Mouse (Mus musculus) olfactory bulb, adult 2 months (tissue): ENCODE measurements around the gene Tnfsf10.

Source experiments
- CTCF ChIP-seq: fragments of 200-500 bp; IDR thresholded peaks from 2 replicates; pipeline ENCODE4 v1.5.1; 2012; ENCODE audit warnings: low read depth, mild to moderate bottlenecking, low read length, moderate library complexity; ENCODE audit not compliant: insufficient read depth
- POLR2A ChIP-seq: fragments of 200-500 bp; IDR thresholded peaks from 2 replicates; pipeline ENCODE4 v1.6.1; 2012; ENCODE audit warnings: mild to moderate bottlenecking, low read depth, low read length, moderate library complexity; ENCODE audit not compliant: insufficient read depth

DNA sequence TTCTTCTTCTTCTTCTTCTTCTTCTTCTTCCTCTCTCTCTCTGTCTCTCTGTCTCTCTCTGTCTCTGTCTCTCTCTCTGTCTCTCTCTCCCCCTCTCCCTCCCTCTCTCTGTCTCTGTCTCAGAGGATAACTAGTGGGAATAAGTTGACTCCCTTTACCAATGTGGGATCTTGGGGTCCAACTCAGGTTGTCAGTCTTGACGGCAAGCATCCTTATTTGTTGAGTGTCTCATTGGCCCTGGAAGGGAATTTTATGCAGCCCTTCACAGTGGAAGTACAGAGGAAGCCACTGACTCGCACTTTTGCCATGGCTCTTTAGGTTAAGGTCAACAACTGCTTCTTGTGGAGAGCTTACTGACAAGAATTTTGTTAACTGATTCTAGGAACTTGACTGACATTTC, 28.5 kb upstream of the Tnfsf10 start:
- TF ChIP-seq POLR2A (no peak), CTCF (no peak)
